Mouse (Mus musculus) G1E (cell line): ENCODE measurements around the gene Ugt1a6b. TPM values are rescaled to one million over a fixed set of nuclear protein-coding genes. Genes with fewer than 3 reads are reported as not detected.
"Not testable (repeated sequence)": the region's sequence is repeated elsewhere in the genome, so short reads cannot be mapped to it uniquely, and the experiment has no call there.

Source experiments
- ATAC-seq: 2 replicates; pipeline ENCODE4 v1.8.0; 2016; ENCODE audit warnings: mild to moderate bottlenecking; ENCODE audit not compliant: insufficient number of reproducible peaks, poor library complexity, low FRiP score, severe bottlenecking; ENCODE audit errors: extremely low read depth
- DNase-seq: peaks from one replicate; pipeline ENCODE4 v3.0.0; 2012; ENCODE audit warnings: low spot score
- H3K27me3 ChIP-seq: 2 replicates; pipeline ENCODE4 v1.6.1; 2012; ENCODE audit warnings: mild to moderate bottlenecking, low read length, inconsistent platforms; ENCODE audit not compliant: insufficient read depth
- H3K36me3 ChIP-seq: replicated peaks from 2 replicates; pipeline ENCODE3; 2012; ENCODE audit warnings: mild to moderate bottlenecking, inconsistent platforms
- H3K4me1 ChIP-seq: 2 replicates; pipeline ENCODE4 v1.6.1; 2012; ENCODE audit warnings: low read depth, low read length, inconsistent platforms, mixed read lengths; ENCODE audit not compliant: insufficient read depth
- H3K4me3 ChIP-seq: 2 replicates; pipeline ENCODE4 v1.5.1; 2012; ENCODE audit warnings: low read depth, mild to moderate bottlenecking, inconsistent platforms, low read length, moderate library complexity, mixed read lengths
- H3K9me3 ChIP-seq: replicated peaks from 2 replicates; pipeline ENCODE4 v1.6.1; 2012; ENCODE audit warnings: inconsistent platforms
- CTCF ChIP-seq: IDR thresholded peaks from 2 replicates; pipeline ENCODE4 v1.5.1; 2012; ENCODE audit warnings: low read depth, low read length, inconsistent platforms, mixed read lengths
- GATA1 ChIP-seq: IDR thresholded peaks from 2 replicates; pipeline ENCODE4 v1.6.1; 2012; ENCODE audit warnings: borderline replicate concordance, low read length, inconsistent platforms, mixed read lengths
- GATA2 ChIP-seq: IDR thresholded peaks from 2 replicates; pipeline ENCODE4 v1.6.1; 2012; ENCODE audit warnings: low read depth, low read length, inconsistent platforms, borderline replicate concordance
- POLR2AphosphoS5 ChIP-seq: IDR thresholded peaks from 2 replicates; pipeline ENCODE4 v1.6.1; 2012; ENCODE audit warnings: low read depth, low read length, inconsistent platforms; ENCODE audit not compliant: insufficient replicate concordance
- TAL1 ChIP-seq: conservative IDR thresholded peaks from 2 replicates; pipeline ENCODE4 v1.6.1; 2012; ENCODE audit warnings: low read depth, low read length, inconsistent platforms, mixed read lengths
- polyA plus RNA-seq: library from polyadenylated mRNA; stranded (reverse); fragments of >175 nt; gene quantifications from 2 replicates; pipeline ENCODE4 v1.2.3, GENCODE M21; 2012
- total RNA-seq, 2 experiments: library from RNA; stranded (forward) in 1 of 2; stranded (reverse) in 1 of 2; fragments of 200-1000 nt in 1 of 2; fragments of >200 nt in 1 of 2; fragmentation: Nextera tagmentation in 1 of 2; gene quantifications; 2 replicates each; pipeline ENCODE4 v1.2.3; 2014 to 2017

The Ugt1a6b gene
- total and polyA plus RNA-seq, 3 experiments: 0.27 TPM; not detected in 2

- H3K4me3 ChIP-seq: no peak overlapping the region
- no peaks in the 10 kb centered on the region for H3K36me3 ChIP-seq
- peaks cover 5% of the 10 kb centered on the region for H3K4me1 ChIP-seq
- peaks cover 22% of the 10 kb centered on the region for H3K27me3 ChIP-seq
- DNase-seq (no peak), ATAC-seq (no peak)
- TF ChIP-seq POLR2AphosphoS5 (no peak), GATA2 (no peak), TAL1 (no peak), CTCF (no peak), GATA1 (no peak)
- H3K9me3 ChIP-seq: no peaks in the 10 kb centered on the region
Observed at GRCm38 (mm10) chr1:88081670-88082069, 21.4 kb upstream of the Ugt1a6b start.

DNA sequence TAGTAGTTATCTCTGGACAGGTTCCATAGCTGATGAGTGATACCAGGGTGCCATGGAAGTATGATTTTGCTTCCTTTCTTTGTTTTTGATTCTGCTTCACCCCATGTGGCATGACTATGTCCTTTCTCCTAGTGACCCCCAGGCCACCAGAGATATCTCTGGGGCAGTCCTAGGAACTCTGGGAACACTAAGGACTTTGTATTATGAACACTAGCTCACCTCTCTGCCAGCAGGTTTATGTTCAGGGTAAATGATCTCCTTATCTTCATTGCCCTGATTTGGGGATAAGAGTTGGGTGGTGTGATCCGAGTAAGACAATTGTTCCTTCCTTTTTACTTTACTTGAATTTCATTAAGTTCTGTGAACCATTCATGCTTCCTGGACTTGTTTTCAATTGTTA, 16.9 kb upstream of the Ugt1a6b start:
- no peaks in the 10 kb centered on the region for H3K36me3 ChIP-seq
- DNase-seq (no peak), ATAC-seq (no peak)
- TF ChIP-seq GATA1 (no peak), GATA2 (no peak), CTCF (no peak), TAL1 (no peak), POLR2AphosphoS5 (no peak)
- no peaks in the 10 kb centered on the region for H3K4me1 ChIP-seq
- H3K27me3 ChIP-seq: peaks cover 39% of the 10 kb centered on the region
- H3K9me3 ChIP-seq: no peaks in the 10 kb centered on the region
- H3K4me3 ChIP-seq: no peak overlapping the region

GRCm38 (mm10) chr1:88087513-88087912, 15.5 kb upstream of the Ugt1a6b start, which contains the start of gene Ugt1a8:
TSS of gene Ugt1a8 (plus strand) at chr1:88087813.
- Histone ChIP-seq H3K27me3 (peaks cover 38% of the 10 kb centered on the region), H3K4me3 (no peak within 1 kb of the TSS), H3K4me1 (peaks cover 3% of the 10 kb centered on the region; the same call in 1 of the 2 replicates), H3K36me3 (no peaks in the 10 kb centered on the region), H3K9me3 (no peaks in the 10 kb centered on the region)
- DNase-seq (no peak), ATAC-seq (no peak)
- TF ChIP-seq POLR2AphosphoS5: no peak
- no peak for TF ChIP-seq GATA1
- no peak for TF ChIP-seq GATA2
- no peak for TF ChIP-seq CTCF
- no peak for TF ChIP-seq TAL1

DNA sequence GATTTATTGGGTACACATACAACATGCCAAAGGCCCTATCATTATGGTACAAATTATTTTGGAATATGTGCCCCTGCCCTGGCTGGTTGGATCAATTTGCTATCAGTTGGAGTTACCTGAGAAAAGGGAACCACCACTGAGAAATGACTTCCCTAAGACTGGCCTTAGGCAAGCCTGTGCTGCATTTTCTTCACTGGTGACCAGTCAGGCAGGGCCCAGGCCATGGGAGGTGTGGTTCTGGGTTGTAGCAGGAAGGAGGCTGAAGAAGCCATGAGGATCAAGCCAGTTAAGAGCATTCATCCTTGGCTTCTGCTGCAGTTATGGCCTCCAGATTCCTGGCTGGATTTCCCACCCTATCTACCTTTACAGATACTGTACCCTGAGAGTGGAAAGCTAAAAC, 10.7 kb upstream of the Ugt1a6b start:
- ATAC-seq (no peak), DNase-seq (no peak)
- Histone ChIP-seq H3K27me3 (peaks cover 41% of the 10 kb centered on the region), H3K36me3 (no peaks in the 10 kb centered on the region), H3K4me3 (no peak overlapping the region), H3K4me1 (peaks cover 18% of the 10 kb centered on the region), H3K9me3 (no peaks in the 10 kb centered on the region)
- TF ChIP-seq CTCF (no peak), TAL1 (no peak), POLR2AphosphoS5 (no peak), GATA1 (no peak), GATA2 (no peak)

- not testable (repeated sequence) for H3K4me3 ChIP-seq, H3K9me3 ChIP-seq, DNase-seq, H3K36me3 ChIP-seq
- Histone ChIP-seq H3K4me1 (peaks cover 22% of the 10 kb centered on the region), H3K27me3 (peaks cover 28% of the 10 kb centered on the region)
- peak; percentile 51; the same call in 1 of the 2 replicates for ATAC-seq
Observed at GRCm38 (mm10) chr1:88094270-88094676, 8.8 kb upstream of the Ugt1a6b start.

DNA sequence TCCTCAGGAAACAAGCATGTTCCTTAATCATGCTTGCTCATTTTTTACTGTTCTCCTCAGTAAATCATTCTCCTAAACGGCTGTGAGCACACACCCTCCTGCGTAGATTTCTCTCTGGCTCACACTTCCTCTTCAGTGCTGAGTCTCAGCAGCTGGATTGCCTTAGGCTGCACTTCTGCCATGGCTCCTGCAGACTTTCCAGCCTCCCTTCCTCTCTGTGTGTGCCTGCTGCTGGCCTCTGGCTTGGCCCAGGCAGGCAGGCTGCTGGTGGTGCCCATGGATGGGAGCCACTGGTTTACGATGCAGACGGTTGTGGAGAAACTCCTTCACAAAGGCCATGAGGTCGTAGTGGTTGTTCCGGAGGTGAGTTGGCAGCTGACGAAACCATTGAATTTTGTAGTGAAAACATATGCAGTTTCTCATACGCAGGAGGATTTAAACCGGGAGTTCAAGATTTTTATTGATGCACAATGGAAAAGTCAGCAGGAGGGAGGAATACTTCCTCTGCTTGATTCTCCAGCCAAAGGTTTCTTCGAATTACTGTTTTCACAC, 8.0 kb upstream of the Ugt1a6b start, which contains the start of gene Ugt1a7c:
Gene Ugt1a7c (plus strand): TSS at position 122 of the 552 bp plus-strand sequence.
- Histone ChIP-seq H3K4me3 (no peak within 1 kb of the TSS; the same call in 1 of the 2 replicates), H3K4me1 (peaks cover 24% of the 10 kb centered on the region), H3K36me3 (no peaks in the 10 kb centered on the region), H3K9me3 (no peaks in the 10 kb centered on the region), H3K27me3 (peaks cover 27% of the 10 kb centered on the region)
- no peak for TF ChIP-seq POLR2AphosphoS5
- TF ChIP-seq GATA1: no peak
- TF ChIP-seq TAL1: no peak
- TF ChIP-seq GATA2: no peak
- no peak for TF ChIP-seq CTCF
- DNase-seq (no peak), ATAC-seq (no peak)

GRCm38 (mm10) chr1:88098546-88098945, 4.5 kb upstream of the Ugt1a6b start:
- DNase-seq, H3K4me3 ChIP-seq, ATAC-seq, H3K9me3 ChIP-seq, H3K36me3 ChIP-seq: not testable (repeated sequence)
- Histone ChIP-seq H3K27me3 (peaks cover 23% of the 10 kb centered on the region), H3K4me1 (peaks cover 41% of the 10 kb centered on the region)

DNA sequence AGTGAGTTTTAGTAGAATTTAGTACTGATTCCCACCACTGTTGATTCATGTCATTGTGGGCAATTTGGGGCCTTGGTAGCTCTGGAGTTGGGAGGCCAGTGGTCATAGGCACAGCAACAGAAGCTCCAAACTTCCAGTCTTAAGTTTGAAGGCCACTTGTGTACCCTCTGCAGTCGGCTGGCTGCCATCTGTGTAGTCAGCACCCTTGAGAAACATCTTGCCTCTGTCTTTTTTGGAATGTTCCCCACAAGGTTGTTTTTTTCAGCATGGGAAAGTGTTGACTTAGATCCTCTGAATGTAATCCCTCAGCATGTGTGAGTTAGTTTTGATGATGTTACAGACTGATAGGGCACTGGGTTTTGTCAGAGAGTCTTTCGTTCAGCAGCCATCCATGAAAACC, 3.4 kb upstream of the Ugt1a6b start:
- DNase-seq, ATAC-seq, H3K9me3 ChIP-seq, H3K4me3 ChIP-seq, H3K36me3 ChIP-seq: not testable (repeated sequence)
- H3K27me3 ChIP-seq: peaks cover 18% of the 10 kb centered on the region
- peaks cover 44% of the 10 kb centered on the region for H3K4me1 ChIP-seq
